In the genomic region with DNA sequence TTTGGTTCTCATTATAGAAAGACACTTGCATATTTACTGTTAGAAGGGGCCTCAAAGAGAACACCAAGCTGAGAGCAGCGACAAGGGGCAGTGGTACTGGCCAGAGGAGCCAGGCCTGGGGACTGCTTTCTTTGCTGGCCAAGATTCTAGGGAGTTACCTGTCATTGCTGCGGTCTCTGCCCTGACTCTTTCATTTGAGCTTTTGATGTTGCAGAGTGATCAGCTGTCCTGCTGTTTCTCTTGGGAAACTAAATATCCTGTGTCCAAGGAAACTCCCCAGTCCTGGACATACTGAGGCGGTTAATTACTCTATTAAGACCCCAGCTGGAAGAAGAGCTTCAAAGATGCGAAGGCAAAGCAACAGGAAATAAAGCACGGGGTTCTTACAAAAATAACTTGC, we compare ENCODE assay signal across 28 mouse cellular contexts.
DNase-seq lines count a peak whose midpoint lies in the region; ATAC-seq lines count a peak whose summit lies in the region.
"Had no signal": no experiment of that assay in that cellular context is flagged by ENCODE, and none has a peak within 500 bp of the region (broad histone marks: within the 10 kb centered on the region; RNA-seq: fewer than 3 reads in every experiment).

No protein-coding gene starts in this region.

- ATAC-seq in intestine, embryonic 14.5 days (replicated peaks; ENCODE audit: low FRiP score, low TSS enrichment, low read depth), result no peak
- no peak for ATAC-seq in intestine, embryonic 16.5 days
- no peak for ATAC-seq in midbrain, embryonic 15.5 days (replicated peaks)
- peak; percentile 24; the same call in 1 of the 2 replicates for ATAC-seq in forebrain, embryonic 15.5 days (replicated peaks)
- ATAC-seq in midbrain, embryonic 14.5 days (ENCODE audit: low FRiP score, low TSS enrichment), result no peak
- ATAC-seq in megakaryocyte progenitor cell, adult 5-6 weeks (replicated peaks; ENCODE audit: poor library complexity), result no peak
- ATAC-seq: intestine, postnatal 0 days had no signal

- H3K27me3 ChIP-seq in intestine, embryonic 14.5 days (replicated peaks; ENCODE audit: control insufficient read depth, insufficient read depth, low read length), result no peaks in the 10 kb centered on the region
- no peaks in the 10 kb centered on the region for H3K27me3 ChIP-seq in intestine, embryonic 16.5 days (replicated peaks; ENCODE audit: control insufficient read depth, insufficient read depth, low read length)
- H3K27me3 ChIP-seq in midbrain, embryonic 10.5 days (ENCODE audit: low read depth, poor library complexity, severe bottlenecking), result no peaks in the 10 kb centered on the region
- H3K27me3 ChIP-seq in midbrain, embryonic 15.5 days (replicated peaks), result no peaks in the 10 kb centered on the region
- no peaks in the 10 kb centered on the region for H3K27me3 ChIP-seq in forebrain, embryonic 15.5 days
- H3K27me3 ChIP-seq in midbrain, embryonic 14.5 days (ENCODE audit: control insufficient read depth, insufficient read depth, low read length), result no peaks in the 10 kb centered on the region
- H3K27me3 ChIP-seq: embryonic facial prominence, embryonic 15.5 days; heart, embryonic 15.5 days; limb, embryonic 12.5 days; liver, embryonic 15.5 days; megakaryocyte, embryonic 14.5 days; neural tube, embryonic 15.5 days had no signal

- no peaks in the 10 kb centered on the region for H3K36me3 ChIP-seq in intestine, embryonic 14.5 days (ENCODE audit: control insufficient read depth, insufficient read depth, low read length)
- no peaks in the 10 kb centered on the region for H3K36me3 ChIP-seq in intestine, embryonic 16.5 days (ENCODE audit: control insufficient read depth, insufficient read depth, low read length)
- no peaks in the 10 kb centered on the region for H3K36me3 ChIP-seq in midbrain, embryonic 10.5 days
- no peaks in the 10 kb centered on the region for H3K36me3 ChIP-seq in midbrain, embryonic 15.5 days (replicated peaks)
- H3K36me3 ChIP-seq in forebrain, embryonic 15.5 days, result no peaks in the 10 kb centered on the region
- H3K36me3 ChIP-seq in midbrain, embryonic 14.5 days (ENCODE audit: control insufficient read depth, insufficient read depth, low read length), result no peaks in the 10 kb centered on the region
- H3K36me3 ChIP-seq: embryonic facial prominence, embryonic 10.5 days; embryonic facial prominence, embryonic 15.5 days; heart, embryonic 15.5 days; limb, embryonic 12.5 days; liver, embryonic 15.5 days; neural tube, embryonic 15.5 days had no signal

- DNase-seq in intestine, embryonic 14.5 days (ENCODE audit: low spot score), result peak; percentile 24
- no peak for DNase-seq in midbrain, embryonic 10.5 days (ENCODE audit: low spot score)
- DNase-seq in midbrain, embryonic 14.5 days, result peak; percentile 10
- DNase-seq in cerebellum, adult 9-11 months, result no peak
- DNase-seq: adrenal gland, postnatal 36 days; B cell, adult 2 months; cerebellum, adult 2 months; cerebellum, postnatal 25 days; gastrocnemius, adult 2 months; gastrocnemius, postnatal 36 days; heart, adult 2 months; kidney, postnatal 10 days; lung, postnatal 36 days had no signal

- H3K4me3 ChIP-seq in intestine, embryonic 14.5 days (ENCODE audit: low read depth, low read length), result no peak overlapping the region
- no peak overlapping the region for H3K4me3 ChIP-seq in intestine, embryonic 16.5 days (ENCODE audit: low read length)
- no peak overlapping the region for H3K4me3 ChIP-seq in midbrain, embryonic 10.5 days
- H3K4me3 ChIP-seq in midbrain, embryonic 15.5 days, result no peak overlapping the region
- H3K4me3 ChIP-seq in forebrain, embryonic 15.5 days, result no peak overlapping the region
- no peak overlapping the region for H3K4me3 ChIP-seq in midbrain, embryonic 14.5 days (replicated peaks; ENCODE audit: low read depth, low read length)
- H3K4me3 ChIP-seq: embryonic facial prominence, embryonic 10.5 days; embryonic facial prominence, embryonic 15.5 days; gastrocnemius, adult 2 months; heart, adult 2 months; heart, embryonic 15.5 days; layer of hippocampus, adult 2 months; left cerebral cortex, adult 2 months; limb, embryonic 12.5 days; liver, embryonic 15.5 days; megakaryocyte, embryonic 14.5 days; neural tube, embryonic 15.5 days had no signal

- H3K9ac ChIP-seq in intestine, embryonic 14.5 days (ENCODE audit: low read length), result no peak overlapping the region
- H3K9ac ChIP-seq in intestine, embryonic 16.5 days (ENCODE audit: low read depth, low read length), result no peak overlapping the region
- no peak overlapping the region for H3K9ac ChIP-seq in midbrain, embryonic 15.5 days
- no peak overlapping the region for H3K9ac ChIP-seq in forebrain, embryonic 15.5 days (replicated peaks)
- H3K9ac ChIP-seq in midbrain, embryonic 14.5 days (replicated peaks; ENCODE audit: low read length), result no peak overlapping the region
- H3K9ac ChIP-seq: embryonic facial prominence, embryonic 15.5 days; heart, embryonic 15.5 days; limb, embryonic 12.5 days; liver, embryonic 15.5 days; neural tube, embryonic 15.5 days had no signal

- 73% methylated on average over 5 of the region's 5 CpGs for WGBS in intestine, embryonic 14.5 days
- WGBS in intestine, embryonic 16.5 days, result 74% methylated on average over 5 of the region's 5 CpGs
- 23% methylated on average over 5 of the region's 5 CpGs for WGBS in midbrain, embryonic 10.5 days
- WGBS in midbrain, embryonic 15.5 days, result 18% methylated on average over 5 of the region's 5 CpGs
- 24% methylated on average over 5 of the region's 5 CpGs for WGBS in forebrain, embryonic 15.5 days
- WGBS in midbrain, embryonic 14.5 days, result 18% methylated on average over 5 of the region's 5 CpGs

- H3K4me1 ChIP-seq in intestine, embryonic 14.5 days (replicated peaks; ENCODE audit: control insufficient read depth, insufficient read depth, low read length), result no peaks in the 10 kb centered on the region
- no peaks in the 10 kb centered on the region for H3K4me1 ChIP-seq in intestine, embryonic 16.5 days (ENCODE audit: control insufficient read depth, insufficient read depth, low read length)
- H3K4me1 ChIP-seq in midbrain, embryonic 10.5 days, result peaks cover 20% of the 10 kb centered on the region
- H3K4me1 ChIP-seq in midbrain, embryonic 15.5 days, result no peaks in the 10 kb centered on the region; the same call in 1 of the 2 replicates
- 0 out of 2 replicates have a peak, but pooled peaks cover 4% of the 10 kb centered on the region for H3K4me1 ChIP-seq in forebrain, embryonic 15.5 days
- H3K4me1 ChIP-seq in midbrain, embryonic 14.5 days (ENCODE audit: control insufficient read depth, insufficient read depth, low read length), result no peaks in the 10 kb centered on the region
- H3K4me1 ChIP-seq: embryonic facial prominence, embryonic 15.5 days; heart, embryonic 15.5 days; limb, embryonic 12.5 days; liver, embryonic 15.5 days; megakaryocyte, embryonic 14.5 days; neural tube, embryonic 15.5 days had no signal

- H3K4me2 ChIP-seq in intestine, embryonic 14.5 days (ENCODE audit: low read length), result no peak overlapping the region
- H3K4me2 ChIP-seq in intestine, embryonic 16.5 days (ENCODE audit: low read depth, low read length), result no peak overlapping the region
- H3K4me2 ChIP-seq in midbrain, embryonic 15.5 days, result no peak overlapping the region
- no peak overlapping the region for H3K4me2 ChIP-seq in forebrain, embryonic 15.5 days (replicated peaks)
- no peak overlapping the region for H3K4me2 ChIP-seq in midbrain, embryonic 14.5 days (ENCODE audit: low read length)
- H3K4me2 ChIP-seq: embryonic facial prominence, embryonic 15.5 days; heart, embryonic 15.5 days; limb, embryonic 12.5 days; liver, embryonic 15.5 days; neural tube, embryonic 15.5 days had no signal

- no peaks in the 10 kb centered on the region for H3K9me3 ChIP-seq in intestine, embryonic 14.5 days (ENCODE audit: control insufficient read depth, low read length)
- no peaks in the 10 kb centered on the region for H3K9me3 ChIP-seq in intestine, embryonic 16.5 days (ENCODE audit: control insufficient read depth, low read length)
- H3K9me3 ChIP-seq in midbrain, embryonic 10.5 days (replicated peaks), result no peaks in the 10 kb centered on the region
- no peaks in the 10 kb centered on the region for H3K9me3 ChIP-seq in midbrain, embryonic 15.5 days
- H3K9me3 ChIP-seq in forebrain, embryonic 15.5 days, result no peaks in the 10 kb centered on the region
- no peaks in the 10 kb centered on the region for H3K9me3 ChIP-seq in midbrain, embryonic 14.5 days (ENCODE audit: control insufficient read depth, low read length)
- H3K9me3 ChIP-seq: embryonic facial prominence, embryonic 10.5 days; embryonic facial prominence, embryonic 15.5 days; heart, embryonic 15.5 days; limb, embryonic 12.5 days; liver, embryonic 15.5 days; neural tube, embryonic 15.5 days had no signal

- H3K27ac ChIP-seq in intestine, embryonic 14.5 days (ENCODE audit: low read depth), result no peak overlapping the region
- no peak overlapping the region for H3K27ac ChIP-seq in intestine, embryonic 16.5 days (ENCODE audit: low read length)
- H3K27ac ChIP-seq in midbrain, embryonic 10.5 days (replicated peaks), result 0 out of 2 replicates have a peak overlapping the region, but pooled peaks have one; percentile 6
- H3K27ac ChIP-seq in midbrain, embryonic 15.5 days, result no peak overlapping the region
- H3K27ac ChIP-seq in forebrain, embryonic 15.5 days (replicated peaks), result peak overlapping the region; percentile 62
- no peak overlapping the region for H3K27ac ChIP-seq in midbrain, embryonic 14.5 days (replicated peaks; ENCODE audit: low read depth, low read length)
- H3K27ac ChIP-seq: embryonic facial prominence, embryonic 10.5 days; embryonic facial prominence, embryonic 15.5 days; gastrocnemius, adult 2 months; heart, adult 2 months; heart, embryonic 15.5 days; hindbrain, postnatal 0 days; layer of hippocampus, adult 2 months; left cerebral cortex, adult 2 months; limb, embryonic 12.5 days; liver, embryonic 15.5 days; neural tube, embryonic 15.5 days had no signal

Comparison
In these comparisons a context has a peak if more than half of its experiments do, and no peak if none do; other contexts are left out.
1. DNase-seq: peak in intestine, embryonic 14.5 days (single experiment) and midbrain, embryonic 14.5 days (single experiment); none in midbrain, embryonic 10.5 days (single experiment) and cerebellum, adult 9-11 months (single experiment).
2. H3K27ac ChIP-seq: peak in midbrain, embryonic 10.5 days (single experiment) and forebrain, embryonic 15.5 days (single experiment); none in intestine, embryonic 14.5 days (single experiment), intestine, embryonic 16.5 days (single experiment), midbrain, embryonic 15.5 days (single experiment) and midbrain, embryonic 14.5 days (single experiment).